Mouse (Mus musculus) left cerebral cortex, postnatal 10 days (tissue): ENCODE measurements around the gene Rimkla. TPM values are rescaled to one million over a fixed set of nuclear protein-coding genes. Genes with fewer than 3 reads are reported as not detected.
"Not testable (repeated sequence)": the region's sequence is repeated elsewhere in the genome, so short reads cannot be mapped to it uniquely, and the experiment has no call there.

Source experiments
- DNase-seq, 2 experiments: peaks; one replicate each; pipeline ENCODE4 v3.0.0; 2021 to 2022; ENCODE audit warnings: low spot score in 2 of 2, mixed read lengths in 1 of 2; ENCODE audit errors: extremely low spot score in 1 of 2
- intact Hi-C: fragments of 180-260 bp; cut with DNase I; formaldehyde crosslinking; loops from one replicate; pipeline ENCODE4 v1.15.1; 2025
- total RNA-seq, 2 experiments: library from RNA; stranded (reverse); gene quantifications; 2 replicates each; pipeline ENCODE4 v1.2.3; 2021

Gene Rimkla
- 10 to 100 TPM; 20.8 to 21.8 TPM for total RNA-seq

DNA sequence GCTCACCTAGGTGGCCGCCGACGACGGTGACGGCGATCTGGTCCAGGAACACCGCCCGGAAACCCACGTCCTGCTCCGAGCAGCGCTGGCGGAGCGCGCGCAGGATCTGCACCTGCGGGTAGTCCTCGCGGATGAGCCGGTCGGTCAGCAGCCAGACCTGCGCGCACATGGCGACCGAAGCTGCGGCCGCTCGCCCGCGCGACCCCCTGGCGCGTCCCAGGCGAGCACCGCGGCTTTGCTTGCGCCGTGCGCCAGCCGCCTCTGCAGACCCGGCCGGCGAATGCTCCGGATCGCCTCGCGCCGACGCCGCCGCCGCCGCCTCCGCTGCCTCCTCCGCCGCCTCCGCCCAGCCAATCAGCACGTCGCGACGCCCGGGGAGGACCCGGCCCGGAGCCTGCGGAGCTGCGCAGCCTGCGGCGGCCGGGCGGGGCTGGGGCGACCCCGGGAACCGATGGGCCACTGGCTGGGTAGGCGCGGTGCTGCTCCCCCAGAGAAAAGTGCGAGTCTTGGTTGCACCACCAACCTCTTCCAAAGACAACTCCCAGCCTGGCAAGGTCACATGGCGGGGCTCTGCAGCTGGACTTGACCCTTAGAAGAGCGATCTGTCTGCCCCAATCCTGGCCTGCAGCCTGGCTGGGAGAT, at the start of gene Rimkla:
TSS of gene Rimkla (minus strand) at position 338 of the 642 bp plus-strand sequence.
- intact Hi-C loops = loop anchor here (1.0 kb wide), 1 partner anchor 47 kb away; the partner anchor contains the start of gene Frg2f1
- peak; percentile 44 to 81 for DNase-seq

DNA sequence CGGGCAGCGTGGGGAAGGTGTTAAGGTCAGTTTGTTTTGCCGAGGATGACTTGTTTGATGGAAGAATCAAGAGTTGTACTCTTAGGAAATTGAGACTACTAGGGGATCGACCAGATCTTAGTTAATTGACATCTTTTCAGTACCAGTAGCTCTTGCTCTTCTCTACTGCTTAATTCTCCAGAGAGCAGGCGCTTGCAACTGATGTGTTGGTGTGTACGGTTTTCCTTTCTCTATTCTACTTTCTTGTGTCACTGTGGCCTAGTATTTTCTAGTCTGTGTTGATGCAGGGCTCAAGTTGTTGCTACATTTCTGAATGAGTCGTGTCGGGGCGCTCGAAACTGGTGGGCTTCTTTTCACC, 48.1 kb upstream of the Rimkla start:
- DNase-seq = no peak
- intact Hi-C loops = no loop called here

DNA sequence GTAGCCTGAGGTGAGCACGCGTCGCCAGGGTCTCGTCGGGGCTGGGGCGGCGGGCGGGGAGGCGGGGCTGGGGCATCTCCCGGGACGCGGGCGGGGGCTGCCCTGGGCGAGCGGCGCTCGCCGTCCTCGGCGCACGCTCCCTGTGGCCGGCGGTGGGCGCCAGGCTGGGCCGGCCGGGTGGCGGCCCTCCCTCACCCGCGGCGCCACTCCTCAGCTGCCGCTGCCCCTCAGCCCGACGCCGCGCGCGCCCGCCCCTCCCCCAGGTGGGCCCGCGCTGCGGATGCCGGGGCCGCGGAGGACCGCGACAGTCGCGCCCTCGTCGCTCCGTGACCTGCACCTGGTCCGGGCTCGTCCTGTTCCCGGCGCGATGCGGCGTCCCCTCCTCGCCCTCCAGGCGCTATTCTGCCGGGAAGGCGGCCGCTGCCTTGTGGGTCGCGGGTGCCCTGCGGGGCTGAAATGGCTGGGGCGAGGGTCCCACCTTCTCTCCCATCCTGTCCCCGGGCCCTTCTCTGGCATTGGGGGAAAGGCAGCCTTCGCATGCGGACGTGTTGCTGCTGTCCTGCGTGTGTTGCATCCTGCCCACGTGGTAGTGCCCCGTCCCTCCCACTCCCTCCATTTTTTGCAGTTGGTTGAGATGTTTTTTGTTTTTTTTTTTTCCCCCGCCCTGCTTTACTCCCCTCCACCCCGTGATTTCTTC, 47.6 kb upstream of the Rimkla start:
- intact Hi-C loops = loop anchor here (1.0 kb wide), 1 partner anchor 48 kb away; the partner anchor contains the start of gene Rimkla
- DNase-seq = peak in 1 of 2 experiments; percentile 69

DNA sequence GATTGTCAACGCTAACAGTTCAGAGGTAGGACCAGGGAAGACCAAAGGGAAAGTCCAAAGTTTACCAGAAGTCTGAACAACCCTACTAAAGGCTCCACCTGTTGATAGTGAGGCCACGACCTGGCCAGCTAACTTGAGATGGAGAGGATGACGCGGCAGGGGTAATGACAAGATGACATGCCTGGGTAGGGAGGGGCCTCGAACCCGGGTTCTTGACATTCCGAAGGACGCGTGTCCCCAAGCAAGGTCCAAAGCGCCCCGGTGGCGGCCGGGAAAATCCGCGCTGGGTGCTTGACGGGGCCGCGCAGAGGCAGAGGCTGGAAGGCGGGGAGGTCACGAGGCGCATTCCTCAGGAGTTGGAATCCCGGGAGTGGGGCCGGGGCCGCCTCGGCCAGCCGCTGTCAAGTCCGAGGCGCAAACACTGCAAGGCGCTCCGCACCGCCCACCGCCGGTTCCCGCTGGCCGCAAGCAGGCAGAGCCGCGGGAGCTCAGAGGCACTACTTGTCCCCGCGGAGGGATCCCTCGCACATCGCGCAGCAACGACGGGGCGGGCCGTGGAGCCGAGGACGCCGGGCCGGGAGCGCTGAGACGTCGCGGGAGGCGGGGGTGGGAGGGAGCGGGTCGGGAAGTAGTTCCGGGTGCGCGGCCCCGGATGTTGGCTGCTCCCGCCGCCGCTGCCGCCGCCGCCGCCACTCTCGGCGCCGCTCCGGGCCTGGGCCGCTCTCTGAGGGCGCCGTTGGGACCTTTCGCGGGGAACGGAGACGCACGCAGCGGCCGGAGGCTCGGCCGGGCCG, 46.8 kb upstream of the Rimkla start, which contains the start of gene Frg2f1:
TSS of gene Frg2f1 (minus strand) at position 499 of the 794 bp plus-strand sequence.
- DNase-seq = peak; percentile 91 to 98
- intact Hi-C loops = loop anchor here (1.0 kb wide), 1 partner anchor 47 kb away; the partner anchor contains the start of gene Rimkla

DNA sequence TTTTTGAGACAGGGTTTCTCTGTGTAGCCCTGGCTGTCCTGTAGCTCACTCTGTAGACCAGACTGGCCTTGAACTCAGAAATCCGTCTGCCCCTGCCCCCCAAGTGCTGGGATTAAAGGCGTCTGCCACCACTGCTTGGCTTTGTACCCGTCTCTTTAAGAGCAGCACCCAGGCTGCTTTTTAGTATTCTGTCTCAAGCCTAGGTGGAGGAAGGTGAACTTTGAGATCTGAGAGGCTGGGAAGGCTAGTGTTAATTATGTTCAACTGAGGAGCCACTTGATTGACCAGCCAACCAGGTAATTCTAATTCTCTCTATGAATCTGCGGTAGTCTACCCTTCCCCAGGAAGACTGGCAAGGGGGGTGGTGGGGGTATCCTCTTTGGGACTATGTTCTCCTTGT, 45.0 kb upstream of the Rimkla start:
- DNase-seq = no peak
- intact Hi-C loops = no loop called here

DNA sequence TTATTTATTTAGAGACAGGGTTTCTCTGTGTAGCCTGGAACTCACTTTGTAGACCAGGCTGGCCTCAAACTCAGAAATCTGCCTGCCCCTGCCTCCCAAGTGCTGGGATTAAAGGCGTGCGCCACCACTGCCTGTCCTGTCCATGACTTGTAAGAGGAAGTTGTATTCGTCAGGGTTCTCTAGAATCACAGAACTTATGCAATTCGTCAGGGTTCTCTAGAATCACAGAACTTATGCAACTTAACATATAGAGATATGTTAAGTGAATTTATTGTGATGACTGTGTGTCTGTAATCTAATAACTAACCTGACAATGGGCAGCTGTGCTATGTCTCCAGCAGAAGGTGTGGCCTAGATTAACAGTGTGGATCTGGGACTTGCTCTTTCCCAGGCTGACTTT, 44.2 kb upstream of the Rimkla start, which contains the start of gene Foxj3:
TSS of gene Foxj3 (plus strand) at position 390 of the 400 bp plus-strand sequence.
- DNase-seq, intact Hi-C loops: not testable (repeated sequence)

DNA sequence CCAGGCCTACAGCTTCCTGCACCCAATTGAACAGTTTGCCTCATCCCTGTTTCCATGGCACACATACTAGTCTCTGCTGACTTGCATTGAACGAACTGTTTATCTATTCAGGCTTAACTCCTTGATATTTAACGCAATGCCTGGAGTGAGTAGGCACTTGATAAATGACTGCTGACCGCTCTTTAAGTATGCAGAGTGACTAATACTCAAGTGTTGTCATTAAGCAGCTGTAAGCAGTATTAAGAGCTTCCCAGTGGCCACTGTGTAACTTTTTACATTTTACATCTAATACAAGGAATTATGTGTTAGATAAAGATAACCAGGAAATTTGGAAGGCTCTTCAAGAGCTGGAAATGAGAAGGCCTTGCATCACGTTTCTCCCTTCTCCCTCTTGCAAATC, 42.7 kb upstream of the Rimkla start:
- intact Hi-C loops = no loop called here
- DNase-seq = no peak

DNA sequence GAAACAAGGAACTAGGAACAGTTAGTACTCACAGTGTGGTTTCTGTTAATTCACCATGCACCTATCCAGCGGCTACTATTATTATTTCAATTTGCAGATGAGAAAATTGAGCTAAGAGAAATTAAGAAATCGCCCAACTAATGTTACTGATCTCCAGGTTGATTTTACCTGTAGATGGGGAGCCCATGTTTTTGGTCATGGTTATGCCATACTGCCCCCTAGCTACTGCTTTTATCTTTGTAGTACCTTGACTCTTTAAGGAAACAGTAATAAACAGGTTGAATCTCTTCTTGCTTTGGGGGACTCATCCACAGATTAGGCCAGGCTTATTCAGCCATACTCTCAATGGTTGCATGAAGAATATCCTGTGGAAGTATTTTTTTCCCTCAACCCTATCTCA, 39.4 kb upstream of the Rimkla start:
- DNase-seq = no peak
- intact Hi-C loops = no loop called here

DNA sequence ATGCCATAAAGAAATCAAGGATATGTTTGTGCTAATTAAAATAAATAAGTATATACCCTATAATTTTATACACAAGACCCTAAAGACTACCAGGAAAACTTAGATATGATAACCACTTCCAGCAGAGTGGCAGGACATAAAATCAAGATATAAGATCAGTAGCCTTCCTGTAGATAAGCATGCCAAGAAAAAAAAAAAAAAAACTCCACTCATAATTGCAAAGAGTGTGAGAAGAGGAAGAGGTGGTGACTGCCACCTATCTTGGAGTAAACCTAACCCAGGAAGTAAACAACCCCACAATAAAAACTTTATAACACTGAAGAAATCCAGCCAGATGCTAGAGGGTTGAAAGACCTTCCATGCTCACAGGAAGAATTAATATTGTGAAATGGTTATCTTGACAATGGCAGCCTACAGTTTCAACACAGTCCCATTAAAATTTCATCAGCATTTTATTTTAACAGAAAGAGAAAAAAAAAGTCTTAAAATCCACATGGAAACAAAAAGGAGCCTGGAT, 34.0 kb upstream of the Rimkla start:
- intact Hi-C loops = no loop called here
- DNase-seq = no peak

DNA sequence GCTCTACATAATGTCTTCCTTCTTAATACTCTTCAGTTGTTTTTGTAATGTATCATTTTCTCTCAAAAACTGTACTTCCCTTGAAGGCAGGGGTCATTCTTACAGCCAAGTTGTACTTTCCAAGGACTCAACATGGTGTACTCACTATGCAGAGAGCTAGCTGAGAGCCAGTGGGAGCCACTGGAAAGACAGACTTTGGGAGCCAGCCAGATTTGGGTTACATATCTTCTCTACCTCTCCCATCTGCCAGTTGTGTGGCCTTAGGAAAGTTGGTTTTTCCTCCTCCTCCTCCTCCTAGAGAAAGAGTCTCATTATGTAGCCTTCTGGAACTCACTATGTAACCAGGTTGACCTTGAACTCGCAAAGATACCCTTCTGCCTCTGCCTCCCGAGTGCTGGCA, 32.0 kb upstream of the Rimkla start:
- DNase-seq = no peak
- intact Hi-C loops = no loop called here

DNA sequence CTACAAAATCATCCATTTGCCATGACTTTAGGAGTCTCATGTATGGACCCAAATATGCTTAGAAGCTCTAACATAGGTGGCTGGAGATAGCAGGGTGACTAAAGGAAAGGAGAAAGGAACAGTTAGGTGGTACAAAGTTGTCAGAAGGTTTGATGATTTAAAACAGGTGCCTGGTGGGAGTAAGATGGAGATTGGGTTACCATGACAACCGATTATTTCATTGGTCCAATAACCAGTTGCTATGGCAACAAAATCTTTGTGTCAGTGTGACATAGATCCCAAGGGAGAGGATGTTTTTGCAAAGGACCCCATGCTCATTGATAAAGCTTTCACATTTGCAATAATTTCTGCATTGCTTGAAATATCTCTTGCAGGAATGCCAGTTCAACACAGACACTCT, 31.6 kb upstream of the Rimkla start:
- peak in 1 of 2 experiments; percentile 46 for DNase-seq
- intact Hi-C loops = no loop called here

DNA sequence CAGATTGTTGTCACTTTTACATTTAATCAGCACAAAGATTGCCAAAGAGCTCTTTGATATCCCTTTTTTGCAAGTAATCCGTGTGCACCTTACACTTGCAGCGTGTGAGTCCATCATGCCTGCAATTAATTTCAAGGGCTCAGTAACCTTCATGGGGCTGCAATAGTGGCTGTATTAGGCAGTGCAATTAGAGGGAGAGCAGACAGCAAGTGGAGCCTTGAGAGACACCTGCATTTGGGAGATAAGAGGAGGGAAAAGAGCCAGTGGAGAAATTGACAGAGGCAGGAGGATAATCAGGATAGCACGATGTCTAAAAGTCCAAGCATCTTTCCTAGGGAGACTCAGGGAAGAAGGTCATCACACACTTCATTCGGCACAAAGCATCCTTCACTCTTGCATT, 31.1 kb upstream of the Rimkla start:
- intact Hi-C loops = no loop called here
- DNase-seq = no peak

DNA sequence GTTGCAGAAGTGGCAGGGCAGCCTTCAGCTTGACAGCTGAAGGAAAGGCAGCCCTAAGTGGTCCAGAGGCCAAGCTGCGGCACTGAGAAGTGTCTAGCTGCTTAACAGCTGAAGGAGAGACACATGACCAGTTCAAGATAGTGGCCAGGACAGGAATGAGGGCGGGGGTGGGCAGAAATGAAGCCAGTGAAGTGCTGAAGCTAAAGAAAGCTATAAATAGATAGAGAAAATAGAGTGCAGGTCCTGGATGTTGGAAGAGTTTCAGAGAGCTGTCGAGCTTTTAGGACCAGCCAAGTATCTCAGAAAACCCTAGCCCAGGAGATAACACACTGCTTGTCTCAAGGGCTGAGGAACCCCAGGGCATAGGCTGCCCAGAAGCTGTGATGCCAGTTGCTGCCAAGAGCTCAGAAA, 20.3 kb upstream of the Rimkla start:
- intact Hi-C loops = no loop called here
- DNase-seq = no peak

DNA sequence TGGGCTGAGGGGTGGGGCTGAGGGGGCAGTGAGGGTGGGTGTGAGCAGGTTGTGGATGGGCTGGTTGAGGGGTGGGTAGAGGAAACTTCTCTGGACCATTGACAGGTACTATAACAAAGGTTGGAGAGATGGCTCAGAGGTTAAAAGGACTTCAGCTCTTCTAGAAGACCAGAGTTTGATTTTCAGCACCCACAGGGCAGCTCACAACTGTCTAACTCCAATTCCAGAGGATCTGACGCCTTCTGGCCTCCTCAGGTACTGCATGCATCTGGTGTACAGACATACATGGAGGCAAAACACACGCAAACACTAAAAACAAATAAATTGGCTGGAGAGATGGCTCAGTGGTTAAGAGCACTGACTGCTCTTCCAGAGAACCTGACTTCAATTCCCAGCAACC, 19.2 kb upstream of the Rimkla start:
- DNase-seq = no peak
- intact Hi-C loops = no loop called here

DNA sequence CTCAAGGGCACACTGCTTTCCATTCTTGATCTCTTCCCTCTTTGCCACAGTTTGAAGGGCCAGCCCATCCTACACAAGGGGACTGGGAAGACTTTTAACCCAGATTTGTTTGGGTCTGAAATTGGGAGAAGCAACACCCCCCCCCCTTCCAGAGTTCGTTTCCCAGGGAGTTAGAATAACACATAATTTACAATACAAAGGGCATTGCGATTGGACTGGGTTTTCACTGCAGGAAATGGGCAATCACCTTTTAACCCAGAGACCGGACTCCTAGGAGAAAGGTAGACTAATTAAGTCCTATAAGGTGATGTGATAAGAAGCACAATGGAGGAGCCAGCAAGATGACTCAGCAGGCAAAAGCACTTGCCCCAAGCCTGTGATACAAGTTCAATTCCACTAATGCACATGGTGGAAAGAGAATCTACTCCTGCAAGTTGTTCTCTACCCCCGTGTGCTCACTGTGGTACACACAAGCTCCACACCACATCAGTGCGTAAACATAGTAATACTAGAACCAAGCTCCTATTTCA, 6.0 kb upstream of the Rimkla start:
- intact Hi-C loops = no loop called here
- DNase-seq = no peak

DNA sequence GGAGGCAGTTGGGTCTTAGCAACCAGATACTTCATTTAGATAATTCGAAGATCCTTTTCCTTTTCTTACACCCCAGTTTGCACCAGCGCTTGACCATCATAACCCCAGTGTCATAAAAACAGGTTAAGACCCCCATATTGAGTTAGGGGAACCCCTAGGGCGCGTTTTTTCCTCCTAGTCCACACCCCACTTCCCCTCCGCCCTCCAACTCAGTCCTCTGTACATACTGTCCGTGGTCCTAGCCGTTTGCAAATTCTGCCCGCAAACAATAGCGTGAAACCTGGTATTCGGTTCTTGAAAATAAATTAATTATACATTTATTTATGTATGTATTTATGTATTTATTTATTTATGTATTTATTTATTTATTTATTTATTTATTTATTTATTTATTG, 502 bp upstream of the Rimkla start:
- intact Hi-C loops = loop anchor here (1.0 kb wide), 1 partner anchor 46 kb away; the partner anchor contains the start of gene Frg2f1
- no peak for DNase-seq

DNA sequence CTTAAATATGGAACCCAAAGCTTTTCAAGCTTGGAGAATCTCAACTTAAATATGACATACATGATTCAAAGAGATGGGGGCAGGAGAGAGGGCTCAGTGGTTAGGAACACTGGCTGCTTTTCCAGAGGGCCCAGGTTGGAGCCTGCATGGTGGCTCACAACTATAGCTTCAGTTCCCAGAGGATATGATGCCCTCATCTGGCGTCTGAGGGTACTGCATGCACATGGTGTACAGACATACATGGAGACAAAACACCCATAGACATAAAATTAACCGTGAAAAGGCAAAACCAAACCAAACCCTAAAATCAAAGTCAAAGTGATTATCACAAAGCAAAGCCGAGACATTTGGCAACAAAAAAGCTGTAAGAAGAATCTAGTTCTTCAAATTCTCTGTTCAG, 1.6 kb downstream of the Rimkla start:
- peak; percentile 28 to 61 for DNase-seq
- intact Hi-C loops = no loop called here

DNA sequence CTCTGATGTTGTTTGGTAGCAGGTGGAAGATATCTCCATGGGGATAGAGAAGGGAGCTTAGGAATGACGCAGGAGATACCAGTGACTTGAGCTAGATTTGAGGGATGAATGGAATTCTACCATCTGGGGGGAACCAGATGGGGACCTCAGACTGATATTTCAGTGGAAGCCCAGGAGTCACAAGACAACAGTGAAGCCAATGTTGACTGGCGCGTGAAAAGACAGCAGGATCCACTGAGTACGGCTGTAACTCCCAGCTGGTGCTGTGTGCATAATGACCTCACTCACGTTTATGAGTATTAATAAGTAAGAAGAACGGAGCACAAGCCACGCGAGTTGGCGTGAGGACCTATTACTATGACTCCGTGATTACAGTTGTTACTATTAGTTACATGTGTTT, 2.8 kb downstream of the Rimkla start:
- intact Hi-C loops = no loop called here
- no peak for DNase-seq

DNA sequence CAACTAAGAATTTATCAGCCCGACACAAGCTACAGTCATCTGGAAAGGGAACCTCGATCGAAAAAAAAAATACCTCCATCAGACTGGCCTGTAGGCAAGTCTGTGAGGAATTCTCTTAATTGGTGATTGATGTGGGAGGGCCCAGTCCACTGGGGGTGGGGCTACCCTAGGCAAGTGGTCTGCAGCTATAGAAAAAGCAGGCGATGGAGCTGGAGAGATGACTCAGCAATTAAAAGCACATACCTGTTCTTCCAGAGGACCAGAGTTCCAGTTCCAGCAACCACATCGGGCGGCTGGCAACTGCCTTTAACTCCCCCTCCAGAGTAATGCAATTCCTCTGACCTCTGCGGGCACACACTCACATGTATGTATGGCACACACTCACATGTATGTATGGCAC, 7.5 kb downstream of the Rimkla start:
- intact Hi-C loops = no loop called here
- DNase-seq = no peak
